Mouse (Mus musculus) cerebellum, postnatal 25 days (tissue): ENCODE measurements around the gene Crybb1.
A peak's percentile ranks its signal among the peaks of the same experiment; 100 is the strongest.

Source experiments
- DNase-seq, 2 experiments: peaks; one replicate each; pipeline ENCODE4 v3.0.0; 2021; ENCODE audit warnings: mixed read lengths in 2 of 2

Gene Crybb1

DNA sequence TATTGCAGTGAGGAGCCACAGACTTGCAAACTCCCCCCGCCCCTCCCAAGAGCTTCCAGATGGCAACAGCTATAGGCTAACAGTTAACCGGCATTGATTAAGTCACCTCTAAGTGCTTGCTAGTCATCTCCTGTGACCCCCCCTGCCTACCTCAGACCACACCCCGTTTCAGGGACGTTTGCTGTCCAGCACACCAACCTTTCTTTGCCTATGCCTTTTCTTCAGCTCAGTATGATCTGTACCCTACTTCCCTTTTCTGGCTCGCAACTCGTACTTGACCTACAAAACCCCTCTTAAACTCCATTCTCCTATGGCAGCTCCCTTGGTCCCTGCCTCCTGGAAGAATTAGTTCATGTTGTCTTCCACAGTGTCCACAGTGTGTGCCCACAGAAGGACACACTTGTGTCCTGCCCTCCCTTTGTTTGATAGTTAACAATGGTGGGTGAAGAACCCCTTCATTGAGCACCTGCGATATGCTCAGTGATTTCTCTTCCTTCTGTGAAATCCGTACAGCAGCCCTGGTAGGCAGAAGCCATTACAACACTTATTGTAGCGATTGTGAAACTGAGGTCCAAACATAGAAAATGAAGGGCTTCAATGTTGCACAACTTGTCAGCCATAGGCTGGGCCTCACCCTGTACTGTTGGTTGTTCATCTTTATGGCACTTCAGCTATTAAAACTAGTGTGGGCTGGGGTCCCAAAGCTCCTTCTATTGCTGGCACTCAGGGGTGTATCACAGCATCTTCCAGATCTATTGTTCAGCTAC, 10.6 kb downstream of the Crybb1 start:
- DNase-seq: no peak

DNA sequence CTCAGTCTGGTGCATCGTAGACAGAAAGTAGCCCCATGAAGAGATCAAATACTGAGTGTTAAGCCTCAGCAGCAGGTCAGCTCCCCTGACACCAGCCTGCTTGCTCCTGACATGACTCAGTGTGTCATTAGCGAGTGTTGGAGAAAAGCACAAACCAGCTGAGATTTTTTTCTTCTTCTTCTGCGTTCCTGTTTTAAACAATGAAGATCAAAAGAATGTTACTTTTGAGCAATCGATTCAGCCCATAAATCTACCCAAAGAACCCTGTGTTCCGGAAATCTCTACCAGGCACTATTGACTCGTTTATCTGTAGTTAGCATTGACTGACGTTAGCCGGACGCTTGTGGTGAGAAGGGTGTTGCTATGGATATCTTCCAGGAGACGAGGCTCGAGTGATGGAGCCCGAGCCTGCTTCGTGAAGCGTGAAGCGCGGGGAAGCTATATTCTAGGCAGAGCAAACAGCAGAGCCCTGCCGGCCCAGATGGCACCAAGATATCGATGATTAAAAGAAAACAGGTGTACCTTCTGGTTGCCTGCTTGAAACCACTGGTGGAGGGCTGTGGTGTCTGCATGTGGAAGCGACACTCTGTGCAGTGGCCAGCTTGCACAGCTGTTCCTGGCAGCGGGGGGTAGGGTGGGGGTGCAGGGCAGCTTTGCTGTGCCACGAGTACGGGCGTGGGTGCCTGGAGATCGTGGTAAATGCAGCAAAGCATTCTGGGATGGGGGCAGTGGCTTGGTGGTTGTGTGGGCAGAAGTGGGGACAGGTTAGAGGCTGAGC, 15.3 kb downstream of the Crybb1 start:
- DNase-seq: peak; percentile 39 to 48

DNA sequence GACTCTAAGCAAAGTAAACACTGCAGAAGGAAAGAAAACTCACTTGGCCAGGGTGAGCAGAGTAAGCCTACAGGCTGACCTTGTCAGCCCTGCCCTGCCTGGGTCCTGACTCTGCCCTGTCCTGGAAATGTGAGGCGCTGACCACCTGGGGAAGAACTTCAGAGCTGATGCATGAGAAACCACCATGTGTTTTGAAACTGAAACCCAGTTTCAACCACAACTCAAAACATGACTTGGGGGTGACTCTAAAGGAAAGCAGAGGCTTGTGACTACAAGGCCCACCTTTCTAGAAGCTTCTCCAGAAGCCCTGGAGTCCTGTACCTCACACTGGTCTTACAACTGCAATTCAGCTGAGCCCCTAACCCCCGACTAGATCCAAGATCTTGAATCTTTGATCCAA, 17.3 kb downstream of the Crybb1 start:
- DNase-seq: no peak

DNA sequence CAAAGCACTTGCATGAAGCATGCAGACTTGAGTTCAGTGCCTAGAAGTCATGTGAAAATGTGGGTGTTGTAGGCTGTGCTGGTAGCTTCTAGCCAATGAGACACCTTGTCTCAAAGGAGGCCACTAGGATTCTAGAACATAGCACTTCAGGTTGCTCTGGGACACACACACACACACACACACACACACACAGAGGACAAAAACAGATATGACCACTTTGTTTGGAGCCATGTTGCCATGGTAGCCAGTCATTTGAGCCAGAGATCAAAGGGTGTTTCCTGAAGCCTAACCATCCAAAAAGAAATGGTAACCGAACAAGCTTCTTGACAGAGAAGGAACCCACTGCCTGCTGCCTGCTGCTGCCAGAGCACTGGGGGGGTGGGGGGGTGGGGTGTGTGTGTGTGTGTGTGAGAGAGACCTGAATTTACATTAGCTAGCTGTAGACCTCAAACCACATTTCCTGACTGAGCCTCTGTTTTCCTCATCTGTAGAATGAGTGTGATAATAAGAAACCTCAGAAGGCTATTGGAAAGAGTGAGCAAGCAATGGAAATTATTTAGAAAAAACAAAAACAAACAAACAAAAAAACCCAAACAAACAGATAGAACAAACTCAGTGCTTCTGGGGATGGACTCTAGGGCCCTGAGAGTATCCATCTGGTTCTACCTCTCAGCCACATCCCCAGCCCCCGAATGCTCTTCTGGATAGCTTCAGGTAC, 18.3 kb downstream of the Crybb1 start:
- no peak for DNase-seq

GRCm38 (mm10) chr5:112275021-112275804, 19.6 kb downstream of the Crybb1 start:
- no peak for DNase-seq

DNA sequence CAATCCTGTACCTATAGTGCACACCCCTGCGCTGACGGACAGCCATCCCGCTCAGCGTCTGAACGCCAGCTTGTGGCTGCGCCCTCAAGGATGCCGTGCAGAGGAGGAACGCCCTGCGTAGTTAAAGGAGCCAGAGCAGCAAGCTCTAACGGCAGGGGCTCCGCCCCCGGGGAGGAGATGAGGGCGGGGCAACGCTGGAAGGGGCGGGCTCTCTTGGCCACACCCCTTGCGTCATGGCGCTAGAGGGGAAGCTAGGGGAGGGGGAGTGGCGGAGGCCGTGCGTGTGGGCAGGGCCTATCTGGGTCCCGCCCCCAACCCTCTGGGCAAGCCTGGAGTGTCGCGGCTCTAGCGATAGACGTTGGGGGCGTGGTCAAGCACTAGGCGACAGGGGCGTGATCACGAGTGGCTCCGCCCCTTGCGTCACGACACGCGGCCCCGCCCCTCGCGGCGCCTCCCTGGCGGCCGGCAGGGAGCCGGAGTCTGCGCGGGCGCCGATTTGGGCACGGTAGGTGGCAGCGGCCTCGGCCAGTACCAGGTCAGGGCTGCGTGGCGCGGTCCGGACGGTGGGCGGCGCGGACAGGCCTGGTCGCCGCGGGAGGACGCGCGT, 20.8 kb downstream of the Crybb1 start, which contains the start of gene Tpst2:
Tpst2 (plus strand) TSS at position 425 of the 607 bp plus-strand sequence.
- DNase-seq: peak; percentile 100

- DNase-seq: no peak
Measured at GRCm38 (mm10) chr5:112276907-112277348, 21.3 kb downstream of the Crybb1 start.

DNA sequence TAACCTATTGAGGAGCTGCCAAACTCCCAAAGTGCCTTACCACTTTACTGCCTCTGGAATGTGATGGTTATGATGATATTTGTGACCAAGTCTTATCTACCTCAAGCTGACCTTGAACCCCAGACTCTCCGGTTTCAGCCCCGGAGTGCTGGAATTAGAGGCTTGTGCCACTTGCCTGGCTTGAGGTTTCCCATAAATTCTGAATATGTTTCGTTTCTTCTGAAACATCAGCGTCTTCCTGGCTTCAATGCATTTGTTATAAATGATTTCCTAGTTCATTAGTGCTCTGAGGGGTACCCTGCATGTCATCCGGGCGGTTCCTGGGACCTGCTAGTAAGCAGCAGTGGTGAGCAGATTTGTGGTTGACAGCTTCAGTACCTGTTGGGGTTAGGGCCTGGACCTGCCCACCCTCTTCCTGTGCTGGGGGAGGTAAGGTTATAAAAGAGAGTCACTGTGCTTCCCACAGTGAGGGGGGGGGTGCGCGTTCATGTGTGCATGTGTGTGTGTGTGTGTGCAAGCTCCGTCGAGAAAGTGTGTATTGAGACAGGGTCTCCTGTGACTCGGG, 22.4 kb downstream of the Crybb1 start:
- no peak for DNase-seq

GRCm38 (mm10) chr5:112279181-112280021, 23.8 kb downstream of the Crybb1 start:
- peak; percentile 52 to 54 for DNase-seq

GRCm38 (mm10) chr5:112280151-112280550, 24.5 kb downstream of the Crybb1 start:
- DNase-seq: no peak

GRCm38 (mm10) chr5:112280863-112281660, 25.4 kb downstream of the Crybb1 start:
- no peak for DNase-seq

DNA sequence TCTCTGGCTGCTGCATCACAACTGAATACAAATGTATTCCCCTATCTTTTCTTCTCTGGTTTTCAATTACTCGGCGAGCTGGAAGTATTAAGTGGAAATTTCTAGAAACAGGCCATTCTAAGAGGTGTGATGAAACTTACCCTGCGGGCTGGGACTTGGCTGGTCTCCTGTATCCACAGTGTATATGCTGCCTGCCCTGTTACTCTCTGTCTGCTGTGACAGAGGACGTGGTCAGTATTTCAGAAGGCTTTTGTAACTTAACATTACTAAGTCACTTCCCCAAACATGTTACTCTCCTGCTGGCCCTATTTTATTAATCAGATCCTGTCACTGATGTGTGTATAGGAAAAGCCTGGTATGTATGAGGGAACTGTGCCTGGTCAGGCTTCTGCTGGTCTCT, 26.1 kb downstream of the Crybb1 start:
- no peak for DNase-seq

- peak in 1 of 2 experiments; percentile 64 for DNase-seq
Measured at GRCm38 (mm10) chr5:112282123-112282779, 26.6 kb downstream of the Crybb1 start.

- DNase-seq: no peak
Measured at GRCm38 (mm10) chr5:112282780-112283482, 27.3 kb downstream of the Crybb1 start.

- DNase-seq: no peak
Measured at GRCm38 (mm10) chr5:112283543-112284202, 28.1 kb downstream of the Crybb1 start.

GRCm38 (mm10) chr5:112284203-112284582, 28.6 kb downstream of the Crybb1 start:
- no peak for DNase-seq

GRCm38 (mm10) chr5:112285548-112286085, 30.0 kb downstream of the Crybb1 start:
- peak in 1 of 2 experiments; percentile 53 for DNase-seq

GRCm38 (mm10) chr5:112286608-112286983, 31.0 kb downstream of the Crybb1 start:
- DNase-seq: no peak
